Mouse (Mus musculus) stomach, postnatal 0 days (tissue): ENCODE data around the gene Cracr2a. TPM values are rescaled to one million over a fixed set of nuclear protein-coding genes. Genes with fewer than 3 reads are reported as not detected.

Experiments used
- ATAC-seq: fragments of 200-750 bp; cut with Nextera tagmentation; 2 replicates; pipeline ENCODE4 v1.8.0; 2017; ENCODE audit not compliant: low FRiP score, low TSS enrichment
- DNase-seq: peaks from one replicate; pipeline ENCODE4 v3.0.0-alpha.2; 2016; ENCODE audit warnings: low spot score
- H3K27ac ChIP-seq: fragments of 300-500 bp; sonication (generic); replicated peaks from 2 replicates; pipeline ENCODE4 v1.5.1; 2014; ENCODE audit warnings: mild to moderate bottlenecking, control low read depth
- H3K27me3 ChIP-seq: fragments of 300-500 bp; sonication (generic); 2 replicates; pipeline ENCODE4 v1.6.1; 2014; ENCODE audit warnings: low read length; ENCODE audit not compliant: control insufficient read depth, insufficient read depth
- H3K36me3 ChIP-seq: fragments of 300-500 bp; sonication (generic); 2 replicates; pipeline ENCODE4 v1.6.1; 2014; ENCODE audit warnings: low read length, mixed read lengths; ENCODE audit not compliant: control insufficient read depth, insufficient read depth
- H3K4me1 ChIP-seq: fragments of 300-500 bp; sonication (generic); replicated peaks from 2 replicates; pipeline ENCODE4 v1.6.1; 2014; ENCODE audit warnings: antibody characterized with exemption; ENCODE audit not compliant: control insufficient read depth, insufficient read depth
- H3K4me2 ChIP-seq: fragments of 300-500 bp; sonication (generic); replicated peaks from 2 replicates; pipeline ENCODE4 v1.6.1; 2014; ENCODE audit warnings: low read depth, mild to moderate bottlenecking, control low read depth, moderate library complexity
- H3K4me3 ChIP-seq: fragments of 300-500 bp; sonication (generic); 2 replicates; pipeline ENCODE4 v1.5.1; 2014; ENCODE audit warnings: low read depth, low read length, control low read depth
- H3K9ac ChIP-seq: fragments of 300-500 bp; sonication (generic); 2 replicates; pipeline ENCODE4 v1.6.1; 2014; ENCODE audit warnings: mild to moderate bottlenecking, low read length, control low read depth, mixed read lengths
- H3K9me3 ChIP-seq: fragments of 300-500 bp; sonication (generic); 2 replicates; pipeline ENCODE4 v1.6.1; 2016; ENCODE audit warnings: low read length; ENCODE audit not compliant: control insufficient read depth
- CTCF ChIP-seq: IDR thresholded peaks from 2 replicates; pipeline ENCODE4 v1.5.1; 2016; ENCODE audit warnings: antibody characterized with exemption, low read depth, mild to moderate bottlenecking, moderate library complexity
- EP300 ChIP-seq: optimal IDR thresholded peaks from 2 replicates; pipeline ENCODE3; 2016; ENCODE audit warnings: antibody characterized with exemption
- WGBS: fragments of 180-500 bp; shearing (Covaris S2); extraction: QIAGEN DNeasy Blood & Tissue Kit; methylation state at CpG from one replicate; pipeline ENCODE4 v1.1.7; 2014; 5-methylcytosine and 5-hydroxymethylcytosine counted together
- polyA plus RNA-seq: library from polyadenylated mRNA; unstranded; fragments of >200 nt; fragmentation: Nextera tagmentation; extraction: Ambion mirVana; gene quantifications from 2 replicates; pipeline ENCODE4 v1.2.1, GENCODE M21; 2015

Gene Cracr2a
- polyA plus RNA-seq, 1 experiment from 2014 or later, result 0.96 TPM

GRCm38 (mm10) chr6:127680784-127681183 lies 119.6 kb downstream of the Cracr2a start:
- H3K4me3 ChIP-seq, result no peak overlapping the region
- H3K4me1 ChIP-seq, result no peaks in the 10 kb centered on the region
- ATAC-seq (peak; percentile 51; the same call in 1 of the 2 replicates), DNase-seq (no peak)
- no peak overlapping the region for H3K27ac ChIP-seq
- no peak for TF ChIP-seq CTCF
- no peak for TF ChIP-seq EP300
- WGBS, result 66% methylated on average over 7 of the region's 7 CpGs
- H3K9ac ChIP-seq, result no peak overlapping the region
- no peak overlapping the region for H3K4me2 ChIP-seq
- no peaks in the 10 kb centered on the region for H3K27me3 ChIP-seq
- H3K36me3 ChIP-seq, result no peaks in the 10 kb centered on the region
- H3K9me3 ChIP-seq, result no peaks in the 10 kb centered on the region

GRCm38 (mm10) chr6:127683561-127683960 lies 122.4 kb downstream of the Cracr2a start:
- Histone ChIP-seq H3K4me2 (no peak overlapping the region), H3K9me3 (no peaks in the 10 kb centered on the region), H3K4me1 (no peaks in the 10 kb centered on the region), H3K27me3 (no peaks in the 10 kb centered on the region), H3K27ac (no peak overlapping the region), H3K36me3 (no peaks in the 10 kb centered on the region), H3K9ac (no peak overlapping the region), H3K4me3 (no peak overlapping the region)
- ATAC-seq, result no peak
- no peak for TF ChIP-seq EP300
- no peak for TF ChIP-seq CTCF
- WGBS, result 39% methylated on average over 8 of the region's 8 CpGs
- DNase-seq, result no peak

GRCm38 (mm10) chr6:127684981-127685380 lies 123.8 kb downstream of the Cracr2a start:
- 85% methylated on average over 4 of the region's 4 CpGs for WGBS
- Histone ChIP-seq H3K9ac (no peak overlapping the region), H3K36me3 (no peaks in the 10 kb centered on the region), H3K4me1 (no peaks in the 10 kb centered on the region), H3K4me3 (no peak overlapping the region), H3K27me3 (no peaks in the 10 kb centered on the region), H3K27ac (no peak overlapping the region), H3K9me3 (no peaks in the 10 kb centered on the region), H3K4me2 (no peak overlapping the region)
- TF ChIP-seq EP300 (no peak), CTCF (no peak)
- DNase-seq (no peak), ATAC-seq (no peak)

- Histone ChIP-seq H3K9ac (no peak overlapping the region), H3K4me3 (no peak overlapping the region), H3K4me2 (no peak overlapping the region), H3K27me3 (no peaks in the 10 kb centered on the region), H3K36me3 (no peaks in the 10 kb centered on the region), H3K27ac (no peak overlapping the region), H3K9me3 (no peaks in the 10 kb centered on the region), H3K4me1 (no peaks in the 10 kb centered on the region)
- WGBS, result 64% methylated on average over 6 of the region's 6 CpGs
- DNase-seq (no peak), ATAC-seq (no peak)
- TF ChIP-seq CTCF, result no peak
- no peak for TF ChIP-seq EP300
These were observed 126.2 kb downstream of the Cracr2a start for GRCm38 (mm10) chr6:127687181-127687860.

GRCm38 (mm10) chr6:127692298-127692697 lies 131.2 kb downstream of the Cracr2a start:
- no peaks in the 10 kb centered on the region for H3K4me1 ChIP-seq
- no peak for DNase-seq
- H3K9me3 ChIP-seq, result no peaks in the 10 kb centered on the region
- H3K4me3 ChIP-seq, result no peak overlapping the region
- H3K36me3 ChIP-seq, result no peaks in the 10 kb centered on the region
- no peaks in the 10 kb centered on the region for H3K27me3 ChIP-seq
- TF ChIP-seq CTCF, result no peak
- no peak for TF ChIP-seq EP300
- ATAC-seq, result no peak
- H3K9ac ChIP-seq, result no peak overlapping the region
- H3K27ac ChIP-seq, result no peak overlapping the region
- 33% methylated on average over 7 of the region's 7 CpGs for WGBS
- no peak overlapping the region for H3K4me2 ChIP-seq

- Histone ChIP-seq H3K9ac (no peak overlapping the region), H3K27me3 (no peaks in the 10 kb centered on the region), H3K4me1 (no peaks in the 10 kb centered on the region), H3K4me2 (no peak overlapping the region), H3K36me3 (no peaks in the 10 kb centered on the region), H3K4me3 (no peak overlapping the region), H3K27ac (no peak overlapping the region), H3K9me3 (no peaks in the 10 kb centered on the region)
- DNase-seq, result no peak
- ATAC-seq, result no peak
- WGBS, result 90% methylated on average over 7 of the region's 7 CpGs
- no peak for TF ChIP-seq EP300
- TF ChIP-seq CTCF, result no peak
These were observed 132.5 kb downstream of the Cracr2a start for GRCm38 (mm10) chr6:127693681-127694080.
